Mouse (Mus musculus): ENCODE results near the gene Clec2i. TPM values are rescaled to one million over a fixed set of nuclear protein-coding genes. Genes with fewer than 3 reads are reported as not detected.
"Not testable (repeated sequence)": the region's sequence is repeated elsewhere in the genome, so short reads cannot be mapped to it uniquely, and the experiment has no call there.

The Clec2i gene
- polyA plus RNA-seq, 2 experiments from 2014 or later: 98.3 to 104 TPM

DNA sequence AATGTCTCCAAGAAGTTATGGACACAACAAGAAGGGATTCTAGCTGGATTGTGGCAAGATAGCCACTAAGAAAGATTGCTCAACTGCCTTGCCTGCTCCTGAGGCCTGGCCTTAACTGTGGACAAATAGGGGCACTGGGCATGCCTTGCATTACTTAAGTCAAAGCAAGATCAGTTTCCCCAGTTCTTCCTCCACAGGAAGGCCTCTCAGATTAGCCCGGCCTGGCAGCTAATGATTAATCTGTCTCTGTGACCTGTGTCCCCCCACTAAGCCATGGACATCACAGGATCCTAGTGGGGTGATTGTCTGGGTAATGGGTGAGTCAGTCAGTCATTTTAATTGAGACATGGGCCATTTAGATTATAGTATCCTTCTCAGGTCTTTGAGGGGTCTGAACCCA is 31.9 kb upstream of the Clec2i start:
- no peak for ATAC-seq

DNA sequence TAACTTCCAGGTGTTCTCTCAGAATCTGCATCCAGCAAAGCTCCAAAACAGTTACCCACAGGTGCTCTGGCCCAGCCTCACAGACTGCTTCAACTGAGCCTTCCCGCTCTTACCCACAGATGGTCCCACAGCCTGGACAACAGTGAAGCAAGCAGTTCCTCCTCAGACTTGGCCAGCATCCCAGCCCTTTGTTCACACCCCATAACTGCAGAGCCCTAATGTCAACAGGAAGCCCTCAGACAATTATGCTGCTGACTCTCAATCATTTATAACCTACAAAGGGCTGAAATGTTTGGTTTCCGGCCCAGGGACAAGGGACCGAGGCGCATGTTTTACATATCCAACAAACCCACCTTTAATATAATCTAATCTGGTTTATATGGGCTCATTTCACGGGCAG is 31.1 kb upstream of the Clec2i start:
- peak; percentile 79 for ATAC-seq

DNA sequence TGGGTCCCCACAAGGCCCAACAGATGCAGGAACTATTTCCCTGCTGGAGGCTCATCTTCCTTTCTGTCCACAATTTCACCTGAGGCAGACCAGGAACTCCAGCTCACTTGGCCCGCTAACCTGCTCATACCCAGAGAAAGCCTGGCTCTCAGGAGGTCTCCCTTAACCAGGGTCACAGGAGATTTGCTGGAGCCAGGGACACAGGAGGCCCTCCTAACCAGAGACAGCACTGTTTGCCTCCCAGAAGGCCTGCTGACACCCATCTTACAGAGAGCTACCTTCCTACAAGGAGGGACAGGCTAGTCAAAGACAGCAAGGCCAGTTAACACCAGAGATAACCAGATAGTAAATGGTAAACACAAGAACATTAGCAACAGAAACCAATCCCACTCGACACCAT is 29.4 kb upstream of the Clec2i start:
- no peak for ATAC-seq

- ATAC-seq: no peak
These were observed 18.5 kb upstream of the Clec2i start for GRCm38 (mm10) chr6:128868861-128869260.

- no peak for ATAC-seq
These were observed 15.3 kb upstream of the Clec2i start for GRCm38 (mm10) chr6:128871910-128872610.

GRCm38 (mm10) chr6:128888834-128889233 is 1.4 kb downstream of the Clec2i start:
- ATAC-seq: peak; percentile 81

DNA sequence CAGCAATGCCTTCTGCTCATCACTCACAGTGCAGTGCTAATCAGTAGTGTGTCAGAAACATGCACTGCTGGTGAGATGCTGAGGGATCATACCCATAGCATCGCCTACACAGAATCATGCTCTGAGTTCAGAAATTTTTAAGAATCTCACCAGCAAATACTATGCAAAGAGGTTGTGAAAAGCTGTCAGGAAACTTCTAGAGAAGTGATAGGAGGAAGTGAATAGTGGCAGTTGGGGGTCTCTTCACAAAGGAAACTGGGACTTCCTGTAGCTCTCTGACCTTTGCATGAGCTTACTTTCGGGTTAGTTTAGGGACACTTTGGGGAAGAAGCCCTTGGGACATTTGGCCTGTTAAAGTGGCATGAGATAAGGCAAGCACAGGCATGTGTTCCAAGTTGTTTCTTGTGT is 3.6 kb downstream of the Clec2i start, which contains the start of gene BC035044:
TSS of gene BC035044 (minus strand) at position 179 of the 408 bp plus-strand sequence.
- ATAC-seq: no peak

DNA sequence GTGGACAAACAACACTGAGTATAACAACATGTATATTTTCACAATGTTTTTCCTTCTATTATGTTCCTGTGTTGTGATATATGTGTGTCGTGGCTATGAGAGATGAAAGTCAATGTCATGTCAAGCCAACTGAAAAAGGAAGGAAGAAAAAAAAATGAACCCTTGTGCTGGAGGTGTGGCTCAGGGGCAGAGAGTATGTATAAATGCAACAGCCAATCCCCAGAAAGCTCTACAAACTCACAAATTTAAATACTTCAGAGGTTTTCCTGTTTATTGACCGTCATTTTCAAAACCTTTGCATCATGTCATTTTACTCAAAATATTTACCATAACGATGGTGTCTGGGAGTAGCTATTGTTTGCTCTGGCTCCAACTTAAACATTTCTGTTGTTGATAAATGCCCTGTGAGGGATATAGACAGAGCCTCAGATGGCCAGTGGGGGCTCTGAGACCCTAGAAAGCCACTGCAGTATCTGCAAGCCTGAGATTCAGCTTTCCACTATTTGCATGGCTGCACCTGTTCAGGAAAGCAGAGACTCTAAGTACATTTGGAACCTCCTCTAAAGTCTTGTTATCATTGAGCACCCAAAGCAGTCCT is 8.1 kb downstream of the Clec2i start:
- ATAC-seq: no peak

DNA sequence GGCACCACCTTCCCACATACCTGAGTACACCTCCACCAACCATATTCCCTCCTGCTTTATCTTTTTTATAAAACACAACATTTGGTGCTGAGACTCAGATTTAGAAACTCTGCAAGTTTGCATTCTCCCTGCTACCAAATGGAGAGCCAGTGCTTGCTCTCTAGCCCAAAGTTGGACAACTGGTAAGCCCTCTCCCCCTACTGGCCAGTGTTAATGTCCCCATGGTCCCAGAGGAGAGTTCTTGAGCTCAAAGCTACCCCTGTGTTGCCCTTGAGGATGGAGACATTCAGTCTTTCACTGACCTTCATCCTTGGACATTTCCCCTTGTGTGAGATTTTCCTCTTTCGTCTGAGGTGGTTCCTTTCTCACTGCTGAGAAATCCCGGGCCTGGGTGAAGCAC is 12.7 kb downstream of the Clec2i start:
- ATAC-seq: no peak

DNA sequence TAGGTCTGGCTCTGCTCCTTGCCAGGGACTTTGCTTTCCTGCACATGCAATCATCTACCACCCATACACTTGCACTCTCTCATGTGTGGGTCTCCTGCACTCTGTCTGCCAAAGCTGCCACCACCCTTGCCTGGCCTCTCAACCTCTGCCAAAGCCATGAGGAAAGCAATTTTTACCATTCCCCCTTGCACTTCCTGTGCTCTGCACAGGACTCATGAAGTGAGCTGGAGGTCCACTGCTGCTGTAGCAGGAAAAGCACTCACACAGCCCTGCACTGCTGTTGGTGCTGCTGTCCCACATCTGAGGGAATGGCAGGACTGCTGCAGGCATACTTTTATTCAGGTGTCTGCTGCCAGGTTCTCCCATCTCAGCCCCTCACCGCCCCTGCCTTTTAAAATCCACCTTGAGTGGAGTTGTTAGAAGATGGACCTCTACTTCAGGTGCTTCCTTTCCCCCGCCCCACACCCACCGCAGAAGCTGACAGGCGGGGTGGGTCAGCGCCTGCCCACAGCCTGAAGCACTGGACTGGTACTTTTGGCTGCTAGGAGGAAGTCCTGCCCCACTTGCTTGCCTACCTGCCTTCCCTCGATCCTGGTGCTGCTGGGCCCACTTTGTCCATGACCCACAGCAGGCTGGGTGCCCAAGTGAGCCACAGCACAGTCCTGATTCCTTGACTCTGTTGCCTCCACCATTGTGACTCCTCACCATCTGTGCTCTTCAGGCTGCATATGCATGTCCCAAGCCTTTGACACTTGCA is 13.6 kb downstream of the Clec2i start:
- not testable (repeated sequence) for ATAC-seq

DNA sequence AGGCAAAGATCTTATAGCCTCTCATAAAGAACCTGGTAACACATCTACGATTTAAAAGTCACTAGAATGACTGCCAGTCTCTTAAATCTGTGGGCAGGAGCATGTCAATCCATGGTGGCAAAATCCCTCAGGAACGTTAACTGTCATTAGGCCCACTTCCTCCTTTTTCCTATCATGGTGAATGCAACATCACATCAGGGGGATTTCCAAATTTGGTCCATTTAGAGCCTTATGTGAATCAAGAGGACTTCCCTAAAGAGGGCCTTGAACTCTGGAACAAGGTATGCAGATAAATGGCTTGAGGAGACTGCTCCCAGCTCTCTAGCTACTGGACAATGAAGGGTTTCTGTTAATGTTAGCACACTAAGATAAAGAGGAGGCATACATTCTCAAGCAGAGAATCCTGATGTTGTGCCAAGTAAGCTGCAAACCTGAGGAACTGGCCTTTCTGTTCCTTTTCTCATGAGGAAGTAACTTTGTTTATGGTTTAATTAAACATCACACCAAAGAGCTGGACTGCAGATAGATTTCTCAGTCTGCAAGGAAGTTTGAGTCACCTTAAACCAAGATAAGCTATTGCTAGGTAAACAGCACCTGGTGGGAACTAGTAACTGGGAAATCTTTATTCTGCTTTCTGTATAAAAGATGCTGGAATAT is 26.3 kb downstream of the Clec2i start:
- no peak for ATAC-seq

GRCm38 (mm10) chr6:128917322-128917721 is 29.9 kb downstream of the Clec2i start:
- ATAC-seq: no peak

GRCm38 (mm10) chr6:128933050-128933449 is 45.7 kb downstream of the Clec2i start:
- no peak for ATAC-seq

- not testable (repeated sequence) for ATAC-seq
These were observed 46.7 kb downstream of the Clec2i start, which contains the start of gene Clec2g for GRCm38 (mm10) chr6:128934081-128934480. TSS of gene Clec2g (plus strand) at chr6:128934381.

GRCm38 (mm10) chr6:128935889-128936665 is 48.7 kb downstream of the Clec2i start:
- not testable (repeated sequence) for ATAC-seq

DNA sequence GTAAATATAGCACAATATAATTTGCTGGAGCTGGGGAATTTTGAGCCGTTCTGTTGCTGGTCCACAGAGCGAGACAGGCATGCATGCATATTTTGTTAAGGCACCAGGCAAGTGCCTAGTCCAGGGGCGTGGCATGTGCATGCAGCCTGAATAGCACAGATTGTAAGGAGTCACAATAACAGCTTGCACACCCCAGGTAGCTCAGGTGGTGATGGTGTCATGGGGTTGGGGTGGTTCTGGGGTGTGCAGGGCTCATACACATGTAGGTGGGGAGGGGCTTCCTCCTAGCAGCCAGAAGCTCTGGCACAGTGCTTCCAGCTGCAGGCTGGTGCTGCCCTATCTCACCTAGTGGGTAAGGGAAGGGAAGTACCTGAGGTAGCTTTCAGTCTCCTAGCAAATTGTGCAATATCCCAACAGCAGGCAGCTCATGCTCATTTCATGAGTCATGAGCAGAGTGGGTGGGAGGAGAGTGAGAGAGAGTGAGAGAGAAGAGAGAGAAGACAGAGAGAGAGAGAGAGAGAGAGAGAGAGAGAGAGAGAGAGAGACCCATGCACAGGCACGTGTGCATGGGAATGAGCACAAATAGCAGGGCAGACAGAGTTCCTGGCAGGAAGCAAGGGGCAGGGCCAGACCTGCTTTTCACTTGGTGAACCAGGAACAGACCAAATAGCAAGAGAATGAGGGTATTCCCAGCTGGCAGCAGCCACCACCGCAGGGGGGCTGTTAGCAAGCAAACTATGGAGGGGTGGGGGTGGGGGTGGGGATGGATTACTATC is 54.4 kb downstream of the Clec2i start:
- no peak for ATAC-seq

GRCm38 (mm10) chr6:128945564-128945963 is 58.2 kb downstream of the Clec2i start:
- ATAC-seq: no peak

Data from CD4-positive, CD25-positive, alpha-beta regulatory T cell, adult 4 months (primary cell).